Comparison of ENCODE assay signal across 8 mouse cellular contexts in genomic region chr1:105354901-105355891, GRCm38 (mm10). TPM values are rescaled to one million over a fixed set of nuclear protein-coding genes. Genes with fewer than 3 reads are reported as not detected.
DNase-seq lines count a peak whose midpoint lies in the region; ATAC-seq and TF ChIP-seq lines count a peak whose summit lies in the region.

No protein-coding gene starts in this region.

- no peaks in the 10 kb centered on the region for H3K79me2 ChIP-seq in CH12.LX (replicated peaks; ENCODE audit: control insufficient read depth, extremely low read depth, insufficient read depth, poor library complexity, severe bottlenecking)

- no peak overlapping the region for H3K27ac ChIP-seq in CH12.LX (ENCODE audit: insufficient read depth, low read depth)
- H3K27ac ChIP-seq in forebrain, embryonic 13.5 days: peak overlapping the region; percentile 31; the same call in 1 of the 2 replicates
- no peak overlapping the region for H3K27ac ChIP-seq in heart, embryonic 16.5 days (ENCODE audit: low read length)
- H3K27ac ChIP-seq in lung, embryonic 15.5 days: no peak overlapping the region

- WGBS in forebrain, embryonic 13.5 days: 5% methylated on average over 30 of the region's 30 CpGs
- WGBS in heart, embryonic 16.5 days: 7% methylated on average over 30 of the region's 30 CpGs
- 4% methylated on average over 30 of the region's 30 CpGs for WGBS in lung, embryonic 15.5 days

- TF ChIP-seq CTCF in CH12.LX (conservative IDR thresholded peaks at IDR 0.05 in 1 of 2, IDR thresholded peaks at IDR 0.05 in 1 of 2; ENCODE audit: low read depth in 2 of 2, low read length in 2 of 2): no peak

- H3K27me3 ChIP-seq in CH12.LX (replicated peaks): peaks cover 78% of the 10 kb centered on the region
- H3K27me3 ChIP-seq in forebrain, embryonic 13.5 days: 0 out of 2 replicates have a peak, but pooled peaks cover 3% of the 10 kb centered on the region
- no peaks in the 10 kb centered on the region; the same call in 1 of the 2 replicates for H3K27me3 ChIP-seq in heart, embryonic 16.5 days (ENCODE audit: control insufficient read depth, insufficient read depth, low read length)
- H3K27me3 ChIP-seq in lung, embryonic 15.5 days: no peaks in the 10 kb centered on the region; the same call in 1 of the 2 replicates

- in situ Hi-C loops in CH12.LX (cut with MboI; ENCODE audit: low pct_ligation_motif_present, low pct_unique_long_range_greater_than_20kb, low sequenced_read_pairs): loop anchor here (25.0 kb wide), 1 partner anchor 368 kb away; no protein-coding TSS in a partner anchor

- no peaks in the 10 kb centered on the region for H3K36me3 ChIP-seq in CH12.LX (replicated peaks in 1 of 2; ENCODE audit: control insufficient read depth in 1 of 2, insufficient read depth in 1 of 2, low read length in 1 of 2)
- H3K36me3 ChIP-seq in forebrain, embryonic 13.5 days (ENCODE audit: poor library complexity, severe bottlenecking): no peaks in the 10 kb centered on the region
- no peaks in the 10 kb centered on the region for H3K36me3 ChIP-seq in heart, embryonic 16.5 days (ENCODE audit: control insufficient read depth, insufficient read depth)
- H3K36me3 ChIP-seq in lung, embryonic 15.5 days: no peaks in the 10 kb centered on the region

- dilution Hi-C loops in CH12.LX (cut with MboI; ENCODE audit: extremely low pct_ligation_motif_present, extremely low pct_unique_long_range_greater_than_20kb, low sequenced_read_pairs): no loop called here

- no peaks in the 10 kb centered on the region for H3K9me3 ChIP-seq in CH12.LX (replicated peaks; ENCODE audit: low read length)
- no peaks in the 10 kb centered on the region for H3K9me3 ChIP-seq in forebrain, embryonic 13.5 days (replicated peaks)
- no peaks in the 10 kb centered on the region for H3K9me3 ChIP-seq in heart, embryonic 16.5 days (replicated peaks; ENCODE audit: control insufficient read depth, low read length)
- H3K9me3 ChIP-seq in lung, embryonic 15.5 days: no peaks in the 10 kb centered on the region

- TF ChIP-seq RAD21 in CH12.LX (IDR thresholded peaks at IDR 0.05; ENCODE audit: low read depth, low read length): no peak

- no peak for TF ChIP-seq POLR2A in CH12.LX (IDR thresholded peaks at IDR 0.05; ENCODE audit: low read depth, low read length)

- ATAC-seq in cerebellum, adult (ENCODE audit: insufficient number of reproducible peaks, low FRiP score, low TSS enrichment): peak; percentile 23; the same call in 1 of the 2 replicates
- ATAC-seq in forebrain, embryonic 13.5 days: peak; percentile 74
- peak; percentile 30; the same call in 1 of the 2 replicates for ATAC-seq in heart, embryonic 16.5 days (replicated peaks; ENCODE audit: extremely low read depth, insufficient read depth, low FRiP score)
- peak; percentile 52 for ATAC-seq in lung, embryonic 15.5 days (ENCODE audit: borderline replicate concordance, extremely low read depth, low FRiP score, low TSS enrichment)

- H3K4me3 ChIP-seq in CH12.LX (replicated peaks in 1 of 3; ENCODE audit: low read depth in 2 of 3, low read length in 2 of 3, poor library complexity in 1 of 3): no peak overlapping the region
- peak overlapping the region; percentile 80 for H3K4me3 ChIP-seq in forebrain, embryonic 13.5 days
- peak overlapping the region; percentile 88 for H3K4me3 ChIP-seq in heart, embryonic 16.5 days (ENCODE audit: low read length)
- peak overlapping the region; percentile 81 for H3K4me3 ChIP-seq in lung, embryonic 15.5 days

- H3K4me2 ChIP-seq in CH12.LX (ENCODE audit: insufficient read depth, low read depth, poor library complexity, severe bottlenecking): peak overlapping the region; percentile 85
- H3K4me2 ChIP-seq in forebrain, embryonic 13.5 days: peak overlapping the region; percentile 82
- H3K4me2 ChIP-seq in heart, embryonic 16.5 days (ENCODE audit: low read depth, low read length): peak overlapping the region; percentile 96
- H3K4me2 ChIP-seq in lung, embryonic 15.5 days: peak overlapping the region; percentile 93

- DNase-seq in CH12.LX (ENCODE audit: extremely low read depth): no peak
- DNase-seq in kidney, postnatal 25 days: peak; percentile 31 to 61
- DNase-seq in retina, embryonic 14.5 days (ENCODE audit: low spot score): peak; percentile 45
- no peak for DNase-seq in spleen, adult 12 weeks (ENCODE audit: low spot score)

- H3K4me1 ChIP-seq in CH12.LX (ENCODE audit: control insufficient read depth in 1 of 2, insufficient read depth in 2 of 2): no peaks in the 10 kb centered on the region; a peak in 1 of 4 replicates
- peaks cover 9% of the 10 kb centered on the region; the same call in 1 of the 2 replicates for H3K4me1 ChIP-seq in forebrain, embryonic 13.5 days
- H3K4me1 ChIP-seq in heart, embryonic 16.5 days (ENCODE audit: control insufficient read depth, insufficient read depth, low read length): peaks cover 2% of the 10 kb centered on the region; the same call in 1 of the 2 replicates
- H3K4me1 ChIP-seq in lung, embryonic 15.5 days: 0 out of 2 replicates have a peak, but pooled peaks cover 2% of the 10 kb centered on the region

- no peak overlapping the region for H3K9ac ChIP-seq in CH12.LX (ENCODE audit: insufficient read depth, low read depth)
- H3K9ac ChIP-seq in forebrain, embryonic 13.5 days: peak overlapping the region; percentile 81
- H3K9ac ChIP-seq in heart, embryonic 16.5 days (ENCODE audit: low read length): peak overlapping the region; percentile 80
- peak overlapping the region; percentile 69 for H3K9ac ChIP-seq in lung, embryonic 15.5 days

- no peak for TF ChIP-seq EP300 in CH12.LX (IDR thresholded peaks at IDR 0.05; ENCODE audit: low read length)

TF ChIP-seq in CH12.LX, 34 proteins besides CTCF, POLR2A, EP300 and RAD21:
- TF ChIP-seq GABPA (IDR thresholded peaks at IDR 0.05; ENCODE audit: insufficient replicate concordance, low read depth, low read length): no peak
- TF ChIP-seq NRF1 (IDR thresholded peaks at IDR 0.05; ENCODE audit: low read depth, low read length): no peak
- no peak for TF ChIP-seq ZC3H11A (IDR thresholded peaks at IDR 0.05; ENCODE audit: low read depth, low read length)
- TF ChIP-seq KAT2A (IDR thresholded peaks at IDR 0.05; ENCODE audit: insufficient replicate concordance, low read length): no peak

RNA-seq across cellular contexts. Expression of gene Rnf152, which starts 1.3 kb away (rescaled TPM):
- total RNA-seq in CH12.LX (2012; rRNA removed) (under 0.01 TPM in 1 of 2 replicates, not detected in the other), CH12.LX (2014; rRNA removed) (not detected in 2 replicates)
- not detected in 2 replicates for polyA plus RNA-seq in CH12.LX (2012; ENCODE audit: insufficient read length, low read depth)
- 3.8 and 4.8 TPM in 2 replicates for polyA plus RNA-seq in forebrain, embryonic 13.5 days (2015; fragmentation: Nextera tagmentation; extraction: Ambion mirVana)
- polyA plus RNA-seq in heart, embryonic 16.5 days (2015; fragmentation: Nextera tagmentation; extraction: Ambion mirVana): 0.24 and 0.45 TPM in 2 replicates
- polyA plus RNA-seq in lung, embryonic 15.5 days (2015; fragmentation: Nextera tagmentation; extraction: Ambion mirVana): 1.2 and 1.3 TPM in 2 replicates

Comparison
In these comparisons a context has a peak if more than half of its experiments do, and no peak if none do; other contexts are left out.
1. DNase-seq: peak in kidney, postnatal 25 days (2 of 2) and retina, embryonic 14.5 days (single experiment); none in CH12.LX (single experiment) and spleen, adult 12 weeks (single experiment).
2. H3K4me3 ChIP-seq: peak in forebrain, embryonic 13.5 days (single experiment), heart, embryonic 16.5 days (single experiment) and lung, embryonic 15.5 days (single experiment); none in CH12.LX (0 of 3).
3. ATAC-seq: peak in every context shown above with its lines; median percentile 74 in forebrain, embryonic 13.5 days; 52 in lung, embryonic 15.5 days; 30 in heart, embryonic 16.5 days; 23 in cerebellum, adult.
4. Peak in every context shown above with its lines, with median percentiles within 50 percentile points of each other: H3K4me2 ChIP-seq.